Mouse (Mus musculus): Measurements from ENCODE around the gene Gper1. TPM values are rescaled to one million over a fixed set of nuclear protein-coding genes. Genes with fewer than 3 reads are reported as not detected.

The Gper1 gene
- polyA plus RNA-seq, 1 experiment from 2014 or later, result 1.2 TPM

DNA sequence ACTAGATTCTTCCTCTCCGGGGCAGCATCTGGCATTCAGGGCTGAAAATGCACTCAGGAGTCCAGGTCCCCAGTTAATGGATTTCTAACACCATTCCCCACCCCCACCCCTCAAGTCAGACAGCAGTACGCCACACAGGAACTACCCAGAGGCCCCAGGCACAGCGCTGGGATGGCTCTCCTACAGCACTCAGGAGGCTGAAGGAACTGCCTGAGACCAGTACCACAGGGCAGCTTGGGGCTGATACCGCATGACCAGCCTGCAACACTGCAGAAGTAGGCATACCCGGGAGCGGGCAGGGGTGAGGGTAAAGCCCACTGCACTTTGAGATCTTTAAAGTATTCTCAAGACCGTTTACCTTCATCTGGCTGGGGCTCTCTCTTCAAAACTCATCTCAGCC, 17.5 kb upstream of the Gper1 start:
- Histone ChIP-seq H3K9me3 (no peaks in the 10 kb centered on the region), H3K27me3 (no peaks in the 10 kb centered on the region), H3K36me3 (no peaks in the 10 kb centered on the region), H3K27ac (peak overlapping the region; percentile 78; the same call in 1 of the 2 replicates), H3K4me3 (no peak overlapping the region), H3K4me1 (peaks cover 31% of the 10 kb centered on the region), H3K9ac (peak overlapping the region; percentile 27; the same call in 1 of the 2 replicates), H3K4me2 (no peak overlapping the region)
- WGBS, result 72% methylated on average over 7 of the region's 7 CpGs
- ATAC-seq (ENCODE audit: insufficient number of reproducible peaks, insufficient read depth, low FRiP score, low TSS enrichment, low read depth), result no peak

DNA sequence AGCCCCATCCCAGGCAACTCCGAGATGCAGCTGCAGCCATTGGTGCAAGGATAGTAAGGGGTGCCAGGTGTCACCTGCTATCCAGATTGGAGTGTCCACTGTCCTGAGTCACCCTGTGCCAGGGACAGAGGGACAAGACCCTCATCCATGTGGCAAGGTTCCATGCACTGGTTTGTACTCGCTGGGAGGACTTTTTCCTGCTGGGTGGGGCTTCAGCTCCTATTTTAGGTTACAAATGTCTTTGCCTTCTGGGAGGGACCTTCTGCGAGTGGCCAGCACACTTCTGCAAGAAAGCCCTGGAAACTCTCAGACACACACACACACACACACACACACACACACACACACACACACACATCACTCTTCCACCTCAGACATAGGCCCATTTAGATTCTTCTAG, 17.0 kb upstream of the Gper1 start:
- Histone ChIP-seq H3K9ac (no peak overlapping the region), H3K4me2 (no peak overlapping the region)
- WGBS, result 72% methylated on average over 3 of the region's 3 CpGs

DNA sequence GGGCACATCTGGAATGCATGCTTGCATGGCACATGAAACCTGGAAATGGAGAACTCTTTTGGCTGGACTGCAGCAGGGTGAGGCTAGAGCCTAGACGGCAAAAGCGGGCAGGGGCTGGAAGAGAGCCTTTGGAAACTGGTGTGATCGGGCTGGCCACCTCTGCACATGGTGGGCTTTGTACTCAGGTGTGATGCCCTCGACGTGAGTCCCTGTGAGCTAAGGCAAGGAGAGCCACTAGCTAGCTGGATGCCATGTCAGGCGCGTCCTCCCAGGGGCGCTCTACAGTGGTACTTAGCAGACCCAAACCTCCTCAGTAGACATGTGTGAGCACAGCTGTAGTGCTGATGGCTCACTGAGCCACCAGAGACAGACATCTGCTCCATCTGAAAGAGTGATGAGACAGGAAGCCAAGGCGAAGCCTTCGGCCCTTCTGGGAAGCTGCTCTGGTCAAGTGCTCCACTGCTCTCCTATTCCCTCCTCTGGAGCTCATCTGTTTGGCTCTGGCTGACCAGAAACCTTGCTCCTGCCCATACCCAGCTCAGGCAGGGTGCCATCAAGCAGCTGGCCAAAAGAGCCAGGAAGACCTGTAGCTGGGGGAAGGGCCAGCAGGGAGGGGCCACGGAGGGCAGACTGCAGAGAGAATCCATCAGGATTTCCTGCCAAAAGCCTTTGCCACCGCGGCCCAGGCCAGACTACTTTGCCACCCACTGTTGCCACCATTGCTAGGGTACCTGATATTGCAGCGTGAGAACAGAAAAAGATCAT, 15.6 kb upstream of the Gper1 start:
- H3K27ac ChIP-seq, result peak overlapping the region; percentile 78
- ATAC-seq (ENCODE audit: insufficient number of reproducible peaks, insufficient read depth, low FRiP score, low TSS enrichment, low read depth), result no peak
- H3K9me3 ChIP-seq, result no peaks in the 10 kb centered on the region
- peaks cover 31% of the 10 kb centered on the region for H3K4me1 ChIP-seq
- 82% methylated on average over 14 of the region's 14 CpGs for WGBS
- H3K4me2 ChIP-seq, result peak overlapping the region; percentile 32
- no peaks in the 10 kb centered on the region for H3K36me3 ChIP-seq
- H3K27me3 ChIP-seq, result no peaks in the 10 kb centered on the region
- H3K9ac ChIP-seq, result no peak overlapping the region
- 0 out of 2 replicates have a peak overlapping the region, but pooled peaks have one; percentile 7 for H3K4me3 ChIP-seq

More for the DNA sequence above, 17.0 kb upstream of the Gper1 start:
- no peaks in the 10 kb centered on the region for H3K36me3 ChIP-seq
- H3K27me3 ChIP-seq, result no peaks in the 10 kb centered on the region
- peak overlapping the region; percentile 78; the same call in 1 of the 2 replicates for H3K27ac ChIP-seq
- no peaks in the 10 kb centered on the region for H3K9me3 ChIP-seq
- H3K4me3 ChIP-seq, result no peak overlapping the region
- H3K4me1 ChIP-seq, result peaks cover 31% of the 10 kb centered on the region
- ATAC-seq (ENCODE audit: insufficient number of reproducible peaks, insufficient read depth, low FRiP score, low TSS enrichment, low read depth), result no peak

DNA sequence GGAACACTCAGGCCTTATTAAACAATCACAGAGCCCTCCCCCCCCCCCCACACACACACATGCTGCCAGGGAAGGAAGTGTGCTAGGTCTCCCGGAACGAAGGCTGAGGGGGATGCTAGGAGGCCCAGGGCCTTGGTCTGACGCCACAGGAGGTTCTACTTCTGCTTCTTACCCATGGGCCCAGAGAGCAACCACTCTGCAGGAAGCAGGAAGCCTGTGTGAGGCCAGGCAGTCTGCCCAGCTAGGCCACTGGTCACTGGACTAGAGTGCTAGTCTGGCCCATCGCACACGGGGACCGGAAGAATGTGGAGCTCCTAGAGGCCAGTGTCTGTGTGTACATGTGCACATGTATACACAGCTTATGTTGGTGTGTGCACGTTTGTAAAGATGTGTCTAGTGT, 14.4 kb upstream of the Gper1 start:
- Histone ChIP-seq H3K4me3 (no peak overlapping the region), H3K9ac (no peak overlapping the region), H3K4me1 (peaks cover 31% of the 10 kb centered on the region), H3K27ac (no peak overlapping the region), H3K27me3 (no peaks in the 10 kb centered on the region), H3K4me2 (no peak overlapping the region), H3K9me3 (no peaks in the 10 kb centered on the region), H3K36me3 (no peaks in the 10 kb centered on the region)
- 81% methylated on average over 7 of the region's 7 CpGs for WGBS
- ATAC-seq (ENCODE audit: insufficient number of reproducible peaks, insufficient read depth, low FRiP score, low TSS enrichment, low read depth), result no peak

DNA sequence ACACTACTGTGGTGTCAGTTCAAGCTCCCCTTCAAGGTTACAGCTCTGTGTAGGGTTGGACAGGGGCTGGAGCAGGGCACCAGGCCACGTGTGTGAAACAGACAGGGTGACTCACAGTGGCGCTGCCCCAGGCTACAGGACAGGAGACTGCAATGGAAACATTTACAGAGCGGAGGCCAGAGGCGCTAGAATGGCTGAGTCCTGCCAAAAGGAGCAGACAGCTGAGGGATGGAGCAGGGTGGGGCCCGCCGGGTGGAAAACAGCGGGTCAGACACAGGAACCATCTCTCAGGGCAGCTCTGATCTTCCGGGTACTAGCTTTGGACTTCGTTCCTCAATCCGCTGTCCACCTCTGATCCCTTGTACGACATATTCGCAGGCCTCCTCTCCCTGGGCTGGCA, 13.5 kb upstream of the Gper1 start:
- peaks cover 7% of the 10 kb centered on the region for H3K36me3 ChIP-seq
- no peak overlapping the region for H3K4me3 ChIP-seq
- no peak for ATAC-seq (ENCODE audit: insufficient number of reproducible peaks, insufficient read depth, low FRiP score, low TSS enrichment, low read depth)
- 80% methylated on average over 12 of the region's 12 CpGs for WGBS
- H3K4me1 ChIP-seq, result peaks cover 31% of the 10 kb centered on the region
- H3K27ac ChIP-seq, result 0 out of 2 replicates have a peak overlapping the region, but pooled peaks have one; percentile 2
- H3K27me3 ChIP-seq, result no peaks in the 10 kb centered on the region
- H3K4me2 ChIP-seq, result no peak overlapping the region
- H3K9me3 ChIP-seq, result no peaks in the 10 kb centered on the region
- no peak overlapping the region; the same call in 1 of the 2 replicates for H3K9ac ChIP-seq

DNA sequence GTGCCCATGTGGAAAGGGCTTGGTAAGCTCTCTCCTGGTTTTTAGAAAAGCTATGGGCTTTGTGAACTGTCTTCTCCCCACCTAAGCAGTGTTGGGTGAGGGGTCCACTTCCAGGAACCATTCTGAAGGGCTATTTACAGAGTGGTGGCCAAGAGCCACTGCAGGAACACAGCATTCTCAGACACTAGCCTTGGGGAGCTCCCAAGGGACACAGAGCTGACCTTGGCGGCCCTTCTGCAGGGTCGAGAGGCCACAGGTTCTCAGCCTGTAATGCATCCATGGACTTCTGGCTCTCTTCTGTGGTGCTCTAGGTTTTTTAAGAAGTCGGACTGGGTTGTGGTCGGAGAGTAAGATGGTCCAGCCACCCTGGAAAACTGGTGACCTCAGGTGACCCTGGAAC, 12.9 kb upstream of the Gper1 start:
- Histone ChIP-seq H3K36me3 (peaks cover 9% of the 10 kb centered on the region), H3K9ac (no peak overlapping the region), H3K27me3 (no peaks in the 10 kb centered on the region), H3K4me2 (no peak overlapping the region), H3K4me1 (peaks cover 31% of the 10 kb centered on the region), H3K4me3 (no peak overlapping the region), H3K27ac (no peak overlapping the region), H3K9me3 (no peaks in the 10 kb centered on the region)
- 76% methylated on average over 4 of the region's 4 CpGs for WGBS
- no peak for ATAC-seq (ENCODE audit: insufficient number of reproducible peaks, insufficient read depth, low FRiP score, low TSS enrichment, low read depth)

DNA sequence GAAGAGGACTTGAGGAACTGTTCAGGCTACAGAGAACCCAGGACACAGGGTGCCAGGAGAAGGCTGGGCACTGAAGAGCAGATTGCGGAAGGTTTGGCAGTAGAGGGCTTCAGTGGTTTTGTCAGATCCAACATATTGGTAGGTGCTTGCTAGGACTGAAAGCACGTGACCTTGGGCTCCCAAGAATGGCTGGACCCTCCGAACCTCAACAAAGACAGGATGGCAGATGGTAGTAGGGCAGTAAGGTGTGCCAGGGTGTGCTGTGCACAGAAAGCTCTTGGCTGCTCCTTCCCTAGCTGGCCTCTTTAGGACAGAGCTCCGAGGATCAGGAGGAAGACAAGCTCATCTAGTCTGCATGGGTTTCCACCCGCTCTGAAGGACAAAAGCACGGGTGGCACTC, 11.8 kb upstream of the Gper1 start:
- ATAC-seq (ENCODE audit: insufficient number of reproducible peaks, insufficient read depth, low FRiP score, low TSS enrichment, low read depth), result no peak
- H3K4me2 ChIP-seq, result no peak overlapping the region

DNA sequence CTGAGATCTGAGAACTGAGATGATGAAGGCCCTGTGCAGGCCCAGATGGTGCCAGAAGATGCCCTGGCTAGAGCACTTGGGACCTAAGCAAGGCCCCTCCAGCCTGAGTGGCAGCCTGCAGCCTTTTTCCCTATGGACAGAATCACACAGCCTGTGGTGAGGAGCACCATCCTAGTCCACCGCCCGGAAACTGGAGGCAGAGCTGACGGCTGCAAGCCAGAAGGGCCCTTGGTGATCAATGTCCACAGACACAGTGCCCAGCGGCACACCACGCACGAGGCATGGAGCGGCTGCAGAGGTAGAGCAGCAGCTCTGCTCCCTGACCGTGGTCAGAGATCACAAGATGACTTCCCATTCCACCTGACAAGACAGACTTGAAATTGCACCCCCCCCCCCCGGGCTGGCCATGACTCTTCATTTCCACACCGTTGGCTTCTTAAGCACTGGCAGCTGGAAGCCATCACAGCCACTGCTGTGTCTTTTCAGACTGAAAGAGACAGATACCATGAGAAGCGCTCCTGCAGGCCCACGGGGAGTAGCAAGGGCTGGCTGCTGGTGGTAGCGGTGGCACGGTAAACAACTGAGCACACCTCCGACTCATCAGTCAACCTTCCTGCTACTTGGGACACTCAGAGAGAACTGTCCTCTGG, 11.2 kb upstream of the Gper1 start:
- no peak overlapping the region for H3K27ac ChIP-seq
- H3K27me3 ChIP-seq, result no peaks in the 10 kb centered on the region
- no peaks in the 10 kb centered on the region for H3K9me3 ChIP-seq
- H3K9ac ChIP-seq, result no peak overlapping the region
- H3K4me2 ChIP-seq, result no peak overlapping the region
- H3K4me3 ChIP-seq, result no peak overlapping the region
- ATAC-seq (ENCODE audit: insufficient number of reproducible peaks, insufficient read depth, low FRiP score, low TSS enrichment, low read depth), result no peak
- peaks cover 9% of the 10 kb centered on the region for H3K36me3 ChIP-seq
- H3K4me1 ChIP-seq, result peaks cover 18% of the 10 kb centered on the region
- 81% methylated on average over 15 of the region's 15 CpGs for WGBS

More for the DNA sequence above, 11.8 kb upstream of the Gper1 start:
- Histone ChIP-seq H3K36me3 (peaks cover 9% of the 10 kb centered on the region), H3K9me3 (no peaks in the 10 kb centered on the region), H3K27ac (no peak overlapping the region), H3K4me1 (peaks cover 22% of the 10 kb centered on the region), H3K27me3 (no peaks in the 10 kb centered on the region), H3K4me3 (no peak overlapping the region), H3K9ac (no peak overlapping the region)
- 95% methylated on average over 6 of the region's 6 CpGs for WGBS

DNA sequence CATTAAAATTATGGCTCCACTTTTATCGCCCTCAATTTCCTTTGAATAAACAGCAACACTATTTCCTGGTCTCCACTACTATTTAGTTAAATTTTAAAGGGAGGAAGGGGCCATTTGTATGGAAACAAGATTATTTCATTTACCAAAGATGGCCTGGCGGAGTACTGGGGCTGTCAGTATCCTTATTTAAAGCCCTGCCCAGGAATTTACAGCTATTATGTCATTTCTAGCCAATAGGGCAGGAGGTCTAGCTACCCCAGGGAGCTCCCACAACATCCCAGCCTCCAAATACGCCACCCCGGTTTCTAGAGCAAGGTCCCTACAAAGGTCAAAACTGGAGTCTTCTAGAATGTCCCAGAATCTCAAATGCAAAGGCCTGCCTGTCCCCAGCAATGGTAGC, 9.4 kb upstream of the Gper1 start:
- H3K27me3 ChIP-seq, result no peaks in the 10 kb centered on the region
- H3K4me1 ChIP-seq, result peaks cover 6% of the 10 kb centered on the region; the same call in 1 of the 2 replicates
- 87% methylated on average over 4 of the region's 4 CpGs for WGBS
- H3K36me3 ChIP-seq, result peaks cover 9% of the 10 kb centered on the region
- H3K4me2 ChIP-seq, result no peak overlapping the region
- 0 out of 2 replicates have a peak, but pooled peaks cover 3% of the 10 kb centered on the region for H3K9me3 ChIP-seq
- no peak overlapping the region for H3K27ac ChIP-seq
- ATAC-seq (ENCODE audit: insufficient number of reproducible peaks, insufficient read depth, low FRiP score, low TSS enrichment, low read depth), result no peak
- H3K4me3 ChIP-seq, result no peak overlapping the region
- H3K9ac ChIP-seq, result no peak overlapping the region

DNA sequence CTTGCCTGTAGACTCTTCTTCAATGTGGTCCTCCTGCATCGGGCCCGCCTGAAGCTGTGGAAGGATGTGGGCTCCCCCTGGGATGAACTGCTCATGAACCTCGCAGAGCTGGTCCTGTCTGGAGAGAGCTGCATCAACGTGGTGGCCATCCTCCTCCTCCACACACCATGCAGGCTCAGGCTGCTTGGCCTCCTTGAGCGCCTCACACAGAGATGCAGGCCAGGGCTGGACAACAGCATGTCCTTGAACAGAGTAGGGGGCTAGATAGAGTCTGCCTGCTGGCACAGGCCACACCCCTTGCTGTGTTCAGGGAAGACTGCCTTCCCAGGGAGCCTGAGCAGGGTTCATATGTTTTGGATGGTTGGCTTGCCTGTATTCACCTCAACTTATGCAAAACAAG, 8.0 kb upstream of the Gper1 start:
- H3K9ac ChIP-seq, result no peak overlapping the region
- H3K36me3 ChIP-seq, result peaks cover 9% of the 10 kb centered on the region
- no peak for ATAC-seq (ENCODE audit: insufficient number of reproducible peaks, insufficient read depth, low FRiP score, low TSS enrichment, low read depth)
- H3K27me3 ChIP-seq, result no peaks in the 10 kb centered on the region
- 0 out of 2 replicates have a peak, but pooled peaks cover 3% of the 10 kb centered on the region for H3K9me3 ChIP-seq
- H3K27ac ChIP-seq, result no peak overlapping the region
- H3K4me1 ChIP-seq, result peaks cover 5% of the 10 kb centered on the region; the same call in 1 of the 2 replicates
- H3K4me2 ChIP-seq, result no peak overlapping the region
- WGBS, result 91% methylated on average over 5 of the region's 5 CpGs
- no peak overlapping the region for H3K4me3 ChIP-seq

DNA sequence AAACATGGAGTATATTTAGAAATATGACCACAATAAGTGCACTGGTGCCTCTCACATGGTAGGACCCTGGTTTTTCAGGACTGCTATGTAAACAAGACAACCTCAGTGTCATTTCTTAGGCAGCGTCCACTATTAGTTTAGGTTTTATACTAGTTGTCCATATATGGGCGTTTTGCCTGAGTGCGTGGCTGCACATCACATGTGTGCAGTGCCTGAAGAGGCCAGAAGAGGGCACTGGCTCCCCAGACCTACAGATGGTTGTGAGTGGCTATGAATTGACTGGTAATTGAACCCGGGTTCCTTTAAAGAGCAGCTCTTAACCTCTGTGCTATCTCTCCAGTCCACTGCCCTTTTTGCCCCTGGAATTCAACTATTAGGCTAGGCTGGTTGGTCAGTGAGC, 6.0 kb upstream of the Gper1 start:
- 0 out of 2 replicates have a peak, but pooled peaks cover 3% of the 10 kb centered on the region for H3K9me3 ChIP-seq
- H3K4me2 ChIP-seq, result no peak overlapping the region
- no peak for ATAC-seq (ENCODE audit: insufficient number of reproducible peaks, insufficient read depth, low FRiP score, low TSS enrichment, low read depth)
- H3K9ac ChIP-seq, result no peak overlapping the region
- no peak overlapping the region for H3K27ac ChIP-seq
- H3K36me3 ChIP-seq, result peaks cover 9% of the 10 kb centered on the region
- H3K4me1 ChIP-seq, result peaks cover 5% of the 10 kb centered on the region; the same call in 1 of the 2 replicates
- H3K4me3 ChIP-seq, result no peak overlapping the region
- no peaks in the 10 kb centered on the region for H3K27me3 ChIP-seq
- WGBS, result 93% methylated on average over 4 of the region's 4 CpGs

DNA sequence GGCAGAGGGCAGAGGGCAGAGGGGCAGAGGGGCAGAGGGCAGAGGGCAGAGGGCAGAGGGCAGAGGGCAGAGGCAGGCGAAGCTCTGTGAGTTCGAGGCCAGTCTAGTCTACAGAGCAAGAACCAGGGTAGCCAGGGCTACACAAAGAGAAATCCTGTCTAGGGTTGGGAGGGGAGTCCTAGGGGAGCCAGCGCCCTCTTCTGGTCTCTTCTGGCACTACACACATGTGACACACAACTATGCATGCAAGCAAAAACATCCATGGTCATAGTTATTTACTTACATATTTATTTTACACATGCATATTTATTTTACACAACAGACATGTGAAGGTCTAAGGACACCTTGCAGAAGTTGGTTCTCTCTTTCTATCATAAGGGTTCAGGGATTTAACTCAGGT, 5.5 kb upstream of the Gper1 start:
- 92% methylated on average over 3 of the region's 3 CpGs for WGBS
- Histone ChIP-seq H3K9me3 (0 out of 2 replicates have a peak, but pooled peaks cover 3% of the 10 kb centered on the region), H3K36me3 (peaks cover 9% of the 10 kb centered on the region), H3K4me1 (peaks cover 5% of the 10 kb centered on the region; the same call in 1 of the 2 replicates), H3K4me3 (no peak overlapping the region), H3K27ac (no peak overlapping the region), H3K9ac (no peak overlapping the region), H3K27me3 (no peaks in the 10 kb centered on the region), H3K4me2 (no peak overlapping the region)
- no peak for ATAC-seq (ENCODE audit: insufficient number of reproducible peaks, insufficient read depth, low FRiP score, low TSS enrichment, low read depth)

All from embryonic facial prominence, embryonic 13.5 days (tissue).